Mouse (Mus musculus): ENCODE results near the gene Alkbh1. TPM values are rescaled to one million over a fixed set of nuclear protein-coding genes. Genes with fewer than 3 reads are reported as not detected.
A peak's percentile ranks its signal among the peaks of the same experiment; 100 is the strongest.

Gene Alkbh1
- polyA plus RNA-seq, 1 experiment from 2014 or later = 77.1 TPM

Small RNAs within 50 kb of the gene (microRNA-seq; reads per million reads assigned to microRNA genes)
- 16.9 reads per million, percentile 32 among the genes with 10 or more reads in this experiment for gene Mir3068

Other genes starting within 250 kb of the Alkbh1 start
- 1.6 and 2.0 TPM in 2 replicates for gene Samd15, start 244.3 kb downstream of the Alkbh1 start, polyA plus RNA-seq (2015; fragmentation: Nextera tagmentation; extraction: Ambion mirVana)
- 2.2 and 2.5 TPM in 2 replicates for gene Tmed8, start 243.6 kb downstream of the Alkbh1 start, polyA plus RNA-seq (2015; fragmentation: Nextera tagmentation; extraction: Ambion mirVana)
- 0.57 and 0.59 TPM in 2 replicates for gene Noxred1, start 205.3 kb downstream of the Alkbh1 start, polyA plus RNA-seq (2015; fragmentation: Nextera tagmentation; extraction: Ambion mirVana)
- gene Vipas39, start 177.8 kb downstream of the Alkbh1 start, polyA plus RNA-seq (2015; fragmentation: Nextera tagmentation; extraction: Ambion mirVana) = 51.9 and 52.2 TPM in 2 replicates
- 218 and 223 TPM in 2 replicates for gene Ahsa1, start 177.5 kb downstream of the Alkbh1 start, polyA plus RNA-seq (2015; fragmentation: Nextera tagmentation; extraction: Ambion mirVana)
- 1.4 and 1.5 TPM in 2 replicates for gene Ism2, start 144.3 kb downstream of the Alkbh1 start, polyA plus RNA-seq (2015; fragmentation: Nextera tagmentation; extraction: Ambion mirVana)
- gene Sptlc2, start 55.7 kb downstream of the Alkbh1 start, polyA plus RNA-seq (2015; fragmentation: Nextera tagmentation; extraction: Ambion mirVana) = 78.2 and 78.7 TPM in 2 replicates
- 339 and 358 TPM in 2 replicates for gene Slirp, start 121 bp downstream of the Alkbh1 start, polyA plus RNA-seq (2015; fragmentation: Nextera tagmentation; extraction: Ambion mirVana)
- gene Snw1, start 28.3 kb upstream of the Alkbh1 start, polyA plus RNA-seq (2015; fragmentation: Nextera tagmentation; extraction: Ambion mirVana) = 146 and 148 TPM in 2 replicates
- gene Gm5788, start 50.7 kb upstream of the Alkbh1 start, polyA plus RNA-seq (2015; fragmentation: Nextera tagmentation; extraction: Ambion mirVana) = not detected in 2 replicates
- gene Gm8300, start 70.3 kb upstream of the Alkbh1 start, polyA plus RNA-seq (2015; fragmentation: Nextera tagmentation; extraction: Ambion mirVana) = not detected in 2 replicates
- gene Oog1, start 158.7 kb upstream of the Alkbh1 start, polyA plus RNA-seq (2015; fragmentation: Nextera tagmentation; extraction: Ambion mirVana) = not detected in 2 replicates
- not detected in 2 replicates for gene Gm4027, start 174.9 kb upstream of the Alkbh1 start, polyA plus RNA-seq (2015; fragmentation: Nextera tagmentation; extraction: Ambion mirVana)
- gene Gm16381, start 200.6 kb upstream of the Alkbh1 start, polyA plus RNA-seq (2015; fragmentation: Nextera tagmentation; extraction: Ambion mirVana) = not detected in 2 replicates

Measured in limb, embryonic 13.5 days (tissue).